Mouse (Mus musculus) myocyte (in vitro differentiated cells): ENCODE results near the gene Clec16a.

Source experiments
- E2F4 ChIP-seq: IDR thresholded peaks from one replicate; pipeline ENCODE4 v1.6.1; 2011; ENCODE audit warnings: mild to moderate bottlenecking, control low read depth, moderate library complexity; ENCODE audit not compliant: insufficient read depth
- MAX ChIP-seq: IDR thresholded peaks from one replicate; pipeline ENCODE4 v1.6.1; 2011; ENCODE audit warnings: low read depth, mild to moderate bottlenecking, control low read depth
- MYOD1 ChIP-seq, 3 experiments: IDR thresholded peaks; one replicate each; pipeline ENCODE4 v1.6.1; 2011; ENCODE audit warnings: control low read depth in 2 of 3, low read depth in 2 of 3, mild to moderate bottlenecking in 2 of 3, moderate library complexity in 1 of 3; ENCODE audit not compliant: insufficient read length in 2 of 3, control insufficient read depth in 1 of 3
- POLR2A ChIP-seq: IDR thresholded peaks from one replicate; pipeline ENCODE4 v1.6.1; 2011; ENCODE audit warnings: low read depth, mild to moderate bottlenecking, control low read depth, moderate library complexity; ENCODE audit not compliant: insufficient read length
- TCF12 ChIP-seq: IDR thresholded peaks from one replicate; pipeline ENCODE4 v1.6.1; 2011; ENCODE audit warnings: mild to moderate bottlenecking, control low read depth; ENCODE audit not compliant: poor library complexity, insufficient read depth, severe bottlenecking
- TCF3 ChIP-seq: IDR thresholded peaks from one replicate; pipeline ENCODE4 v1.6.1; 2011; ENCODE audit warnings: low read depth, control low read depth; ENCODE audit not compliant: insufficient read length
- USF1 ChIP-seq: IDR thresholded peaks from one replicate; pipeline ENCODE4 v1.6.1; 2011; ENCODE audit warnings: low read depth, mild to moderate bottlenecking, control low read depth, moderate library complexity

- TF ChIP-seq POLR2A (no peak), TCF12 (no peak), E2F4 (no peak), USF1 (no peak), MYOD1 (IDR thresholded peaks at IDR 0.05; ENCODE audit: control insufficient read depth in 1 of 3, insufficient read length in 2 of 3, low read depth in 2 of 3) (no peak), MAX (no peak), TCF3 (no peak)
These were observed 241.8 kb downstream of the Clec16a start for GRCm38 (mm10) chr16:10786782-10787547.
